10 mouse cellular contexts compared by ENCODE assay signal in the genomic region with DNA sequence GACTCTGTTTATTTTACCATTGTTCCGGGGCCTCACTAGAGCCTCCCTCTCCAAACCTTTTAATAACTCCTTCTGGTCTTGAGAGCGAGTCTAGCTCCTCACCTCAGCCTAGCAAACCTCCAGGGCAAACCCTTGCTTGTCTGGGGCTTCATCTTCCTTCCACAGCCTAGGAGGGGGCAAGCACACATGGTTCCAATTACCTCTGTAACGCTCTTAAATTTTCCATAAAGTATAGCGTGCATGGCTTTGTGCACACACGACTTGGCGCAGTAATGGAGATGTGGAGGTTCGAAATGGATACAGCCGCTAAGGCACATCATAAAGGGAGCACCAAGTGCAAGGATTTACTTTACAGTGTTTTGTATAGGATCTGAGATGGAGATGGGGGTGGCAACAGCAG. TPM values are rescaled to one million over a fixed set of nuclear protein-coding genes. Genes with fewer than 3 reads are reported as not detected.
A peak's percentile ranks its signal among the peaks of the same experiment; 100 is the strongest.
DNase-seq lines count a peak whose midpoint lies in the region; ATAC-seq lines count a peak whose summit lies in the region.
"Had no signal": no experiment of that assay in that cellular context is flagged by ENCODE, and none has a peak within 500 bp of the region (broad histone marks: within the 10 kb centered on the region; RNA-seq: fewer than 3 reads in every experiment).

No protein-coding gene starts in this region.

- H3K27ac ChIP-seq in heart, embryonic 11.5 days (ENCODE audit: low read depth, low read length), result peak overlapping the region; percentile 60
- H3K27ac ChIP-seq in lung, embryonic 15.5 days, result peak overlapping the region; percentile 54; the same call in 1 of the 2 replicates
- peak overlapping the region; percentile 83 for H3K27ac ChIP-seq in stomach, embryonic 16.5 days (ENCODE audit: low read length)

- no peaks in the 10 kb centered on the region for H3K27me3 ChIP-seq in heart, embryonic 11.5 days (ENCODE audit: control insufficient read depth, insufficient read depth, low read length)
- H3K27me3 ChIP-seq in lung, embryonic 15.5 days, result no peaks in the 10 kb centered on the region; the same call in 1 of the 2 replicates
- H3K27me3 ChIP-seq in stomach, embryonic 16.5 days (ENCODE audit: control insufficient read depth, insufficient read depth, low read length), result no peaks in the 10 kb centered on the region
- H3K27me3 ChIP-seq: megakaryocyte, embryonic 14.5 days had no signal

- H3K36me3 ChIP-seq in heart, embryonic 11.5 days (ENCODE audit: control insufficient read depth, insufficient read depth, low read length), result no peaks in the 10 kb centered on the region
- H3K36me3 ChIP-seq in lung, embryonic 15.5 days, result no peaks in the 10 kb centered on the region
- H3K36me3 ChIP-seq in stomach, embryonic 16.5 days (ENCODE audit: control insufficient read depth, insufficient read depth, low read length), result no peaks in the 10 kb centered on the region

- DNase-seq in heart, postnatal 14 days, result no peak
- DNase-seq in lung, postnatal 10 days, result no peak
- DNase-seq in induced T-regulatory cell, adult 2 months (ENCODE audit: low read depth), result peak; percentile 12
- no peak for DNase-seq in c-Kit-positive CD71-positive TER-119-positive erythroid progenitor cells, embryonic 14.5 days (ENCODE audit: low spot score)
- DNase-seq in spleen, adult 18-20 months, result no peak
- DNase-seq: kidney, adult 2 months had no signal

- no peak overlapping the region for H3K4me2 ChIP-seq in heart, embryonic 11.5 days
- no peak overlapping the region for H3K4me2 ChIP-seq in lung, embryonic 15.5 days
- no peak overlapping the region for H3K4me2 ChIP-seq in stomach, embryonic 16.5 days (ENCODE audit: low read depth, low read length)

- peaks cover 18% of the 10 kb centered on the region for H3K4me1 ChIP-seq in heart, embryonic 11.5 days (ENCODE audit: control insufficient read depth, insufficient read depth, low read length)
- peaks cover 46% of the 10 kb centered on the region for H3K4me1 ChIP-seq in lung, embryonic 15.5 days
- H3K4me1 ChIP-seq in stomach, embryonic 16.5 days (ENCODE audit: control insufficient read depth, insufficient read depth, low read length), result peaks cover 31% of the 10 kb centered on the region

- peak overlapping the region; percentile 36; the same call in 1 of the 2 replicates for H3K9ac ChIP-seq in heart, embryonic 11.5 days (ENCODE audit: low read depth, low read length)
- H3K9ac ChIP-seq in lung, embryonic 15.5 days, result no peak overlapping the region
- no peak overlapping the region for H3K9ac ChIP-seq in stomach, embryonic 16.5 days (ENCODE audit: low read length)

- intact Hi-C loops in heart, postnatal 14 days (cut with DNase I), result no loop called here

- H3K4me3 ChIP-seq in heart, embryonic 11.5 days (ENCODE audit: low read depth, low read length), result no peak overlapping the region
- H3K4me3 ChIP-seq in lung, embryonic 15.5 days, result no peak overlapping the region
- no peak overlapping the region for H3K4me3 ChIP-seq in stomach, embryonic 16.5 days (replicated peaks; ENCODE audit: low read length)
- H3K4me3 ChIP-seq: megakaryocyte, embryonic 14.5 days had no signal

- no peaks in the 10 kb centered on the region for H3K9me3 ChIP-seq in heart, embryonic 11.5 days (replicated peaks; ENCODE audit: control insufficient read depth, low read length)
- no peaks in the 10 kb centered on the region for H3K9me3 ChIP-seq in lung, embryonic 15.5 days
- no peaks in the 10 kb centered on the region for H3K9me3 ChIP-seq in stomach, embryonic 16.5 days (replicated peaks; ENCODE audit: control insufficient read depth, low read length)

- 77% methylated on average over 8 of the region's 8 CpGs for WGBS in heart, embryonic 11.5 days (ENCODE audit: insufficient replicate concordance)
- 55% methylated on average over 8 of the region's 8 CpGs for WGBS in lung, embryonic 15.5 days
- WGBS in stomach, embryonic 16.5 days, result 69% methylated on average over 8 of the region's 8 CpGs

- ATAC-seq in heart, embryonic 11.5 days (replicated peaks; ENCODE audit: insufficient number of reproducible peaks, low FRiP score, low TSS enrichment), result no peak
- ATAC-seq in lung, embryonic 15.5 days (ENCODE audit: borderline replicate concordance, extremely low read depth, low FRiP score, low TSS enrichment), result no peak
- no peak for ATAC-seq in stomach, embryonic 16.5 days (ENCODE audit: insufficient read depth, low FRiP score)

RNA-seq across cellular contexts. Expression of a gene that starts 14.2 kb away (rescaled TPM):
- 1.9 and 3.4 TPM in 2 replicates for polyA plus RNA-seq in heart, embryonic 11.5 days (2014; fragmentation: Nextera tagmentation; extraction: Ambion mirVana)
- 100 to 1,000 TPM; 188 to 191 TPM for total RNA-seq in heart, postnatal 14 days (2021)
- polyA plus RNA-seq in lung, embryonic 15.5 days (2015; fragmentation: Nextera tagmentation; extraction: Ambion mirVana), result 43.2 and 49.6 TPM in 2 replicates
- polyA plus RNA-seq in stomach, embryonic 16.5 days (2015; fragmentation: Nextera tagmentation; extraction: Ambion mirVana), result 30.4 and 34.8 TPM in 2 replicates

RNA-seq across cellular contexts. Expression of a gene that starts 36.8 kb away (rescaled TPM):
- polyA plus RNA-seq in heart, embryonic 11.5 days (2014; fragmentation: Nextera tagmentation; extraction: Ambion mirVana), result 34.5 and 36.2 TPM in 2 replicates
- 10 to 100 TPM; 19.1 to 21.7 TPM for total RNA-seq in heart, postnatal 14 days (2021)
- polyA plus RNA-seq in lung, embryonic 15.5 days (2015; fragmentation: Nextera tagmentation; extraction: Ambion mirVana), result 42.4 and 45.2 TPM in 2 replicates
- 45.2 and 46.2 TPM in 2 replicates for polyA plus RNA-seq in stomach, embryonic 16.5 days (2015; fragmentation: Nextera tagmentation; extraction: Ambion mirVana)

RNA-seq across cellular contexts. Expression of a gene that starts 37.1 kb away (rescaled TPM):
- 70.6 and 84.1 TPM in 2 replicates for polyA plus RNA-seq in heart, embryonic 11.5 days (2014; fragmentation: Nextera tagmentation; extraction: Ambion mirVana)
- total RNA-seq in heart, postnatal 14 days (2021), result 10 to 100 TPM; 64.8 to 70.1 TPM
- polyA plus RNA-seq in lung, embryonic 15.5 days (2015; fragmentation: Nextera tagmentation; extraction: Ambion mirVana), result 109 and 112 TPM in 2 replicates
- 75.6 and 90.7 TPM in 2 replicates for polyA plus RNA-seq in stomach, embryonic 16.5 days (2015; fragmentation: Nextera tagmentation; extraction: Ambion mirVana)
